Mouse (Mus musculus): ENCODE data around the gene 1810010D01Rik.

- no peak for TF ChIP-seq CTCF (IDR thresholded peaks at IDR 0.05; ENCODE audit: low read depth, low read length)
- TF ChIP-seq POLR2A (IDR thresholded peaks at IDR 0.05; ENCODE audit: extremely low read depth, insufficient read depth, low read length), result no peak
Observed at GRCm38 (mm10) chr7:145231659-145232058, 23.7 kb upstream of the 1810010D01Rik start.

Data from liver, adult 2 months (tissue).